Comparison of ENCODE assay signal across 9 mouse cellular contexts in genomic region chr13:96030368-96031223, GRCm38 (mm10). TPM values are rescaled to one million over a fixed set of nuclear protein-coding genes. Genes with fewer than 3 reads are reported as not detected.
A peak's percentile ranks its signal among the peaks of the same experiment; 100 is the strongest.
DNase-seq lines count a peak whose midpoint lies in the region; ATAC-seq and TF ChIP-seq lines count a peak whose summit lies in the region.
"Had no signal": no experiment of that assay in that cellular context is flagged by ENCODE, and none has a peak within 500 bp of the region (broad histone marks: within the 10 kb centered on the region; RNA-seq: fewer than 3 reads in every experiment).

No protein-coding gene starts in this region.

- TF ChIP-seq EP300 in CH12.LX (IDR thresholded peaks at IDR 0.05; ENCODE audit: low read length), result no peak

- H3K9ac ChIP-seq in CH12.LX (ENCODE audit: insufficient read depth, low read depth), result no peak overlapping the region

- H3K27ac ChIP-seq in CH12.LX (ENCODE audit: insufficient read depth, low read depth), result no peak overlapping the region

- no peaks in the 10 kb centered on the region for H3K36me3 ChIP-seq in CH12.LX (replicated peaks in 1 of 2; ENCODE audit: control insufficient read depth in 1 of 2, insufficient read depth in 1 of 2, low read length in 1 of 2)

- in situ Hi-C loops in CH12.LX (cut with MboI; ENCODE audit: low pct_ligation_motif_present, low pct_unique_long_range_greater_than_20kb, low sequenced_read_pairs), result no loop called here

- peak; percentile 98 for TF ChIP-seq RAD21 in CH12.LX (IDR thresholded peaks at IDR 0.05; ENCODE audit: low read depth, low read length)

- H3K4me1 ChIP-seq in CH12.LX (ENCODE audit: control insufficient read depth in 1 of 2, insufficient read depth in 2 of 2), result peaks cover 0 to 3% of the 10 kb centered on the region in 2 experiments; a peak in 1 of 4 replicates
- no peaks in the 10 kb centered on the region for H3K4me1 ChIP-seq in lung, adult 2 months (ENCODE audit: control insufficient read depth, insufficient read depth, low read length)

- no peak overlapping the region for H3K4me3 ChIP-seq in CH12.LX (replicated peaks in 1 of 3; ENCODE audit: low read depth in 2 of 3, low read length in 2 of 3, poor library complexity in 1 of 3)
- H3K4me3 ChIP-seq in lung, adult 2 months (replicated peaks; ENCODE audit: extremely low read depth, low read depth, low read length), result no peak overlapping the region

- no peaks in the 10 kb centered on the region for H3K27me3 ChIP-seq in CH12.LX (replicated peaks)

- peak; percentile 67 for ATAC-seq in frontal cortex, adult (ENCODE audit: low TSS enrichment)

- TF ChIP-seq POLR2A in CH12.LX (IDR thresholded peaks at IDR 0.05; ENCODE audit: low read depth, low read length), result no peak
- TF ChIP-seq POLR2A in lung, adult 2 months (IDR thresholded peaks at IDR 0.05; ENCODE audit: borderline replicate concordance, extremely low read depth, low read depth, low read length), result no peak

- 61% methylated on average over 19 of the region's 19 CpGs for WGBS in lung, adult 2 months

- H3K4me2 ChIP-seq in CH12.LX (ENCODE audit: insufficient read depth, low read depth, poor library complexity, severe bottlenecking), result no peak overlapping the region

- H3K9me3 ChIP-seq in CH12.LX (replicated peaks; ENCODE audit: low read length), result no peaks in the 10 kb centered on the region

- H3K79me2 ChIP-seq in CH12.LX (replicated peaks; ENCODE audit: control insufficient read depth, extremely low read depth, insufficient read depth, poor library complexity, severe bottlenecking), result no peaks in the 10 kb centered on the region

- peak; percentile 89 to 93 for TF ChIP-seq CTCF in CH12.LX (conservative IDR thresholded peaks at IDR 0.05 in 1 of 2, IDR thresholded peaks at IDR 0.05 in 1 of 2; ENCODE audit: low read depth in 2 of 2, low read length in 2 of 2)
- peak; percentile 74 for TF ChIP-seq CTCF in lung, adult 2 months (IDR thresholded peaks at IDR 0.05; ENCODE audit: insufficient read depth, low read length)

- DNase-seq in gastrocnemius, adult 18-20 months (ENCODE audit: low spot score), result peak; percentile 6
- no peak for DNase-seq in gastrocnemius, adult 8-10 months (ENCODE audit: low spot score in 2 of 2)
- peak; percentile 69 for DNase-seq in CH12.LX (ENCODE audit: extremely low read depth)
- peak; percentile 21 for DNase-seq in c-Kit-positive CD71-positive TER-119-positive erythroid progenitor cells, embryonic 14.5 days (ENCODE audit: low spot score)
- peak; percentile 40 to 45 for DNase-seq in kidney, postnatal 25 days
- peak; percentile 21 for DNase-seq in lung, adult 2 months
- peak; percentile 51 for DNase-seq in right cerebral cortex, adult 18-20 months

- dilution Hi-C loops in CH12.LX (cut with MboI; ENCODE audit: extremely low pct_ligation_motif_present, extremely low pct_unique_long_range_greater_than_20kb, low sequenced_read_pairs), result no loop called here

TF ChIP-seq in CH12.LX, 34 proteins besides CTCF, POLR2A, EP300 and RAD21:
- TF ChIP-seq SMC3 (IDR thresholded peaks at IDR 0.05; ENCODE audit: low read depth, low read length) (peak; percentile 89), POLR2AphosphoS2 (IDR thresholded peaks at IDR 0.05; ENCODE audit: low read depth, low read length) (no peak), ZC3H11A (IDR thresholded peaks at IDR 0.05; ENCODE audit: low read depth, low read length) (peak; percentile 50), NELFE (IDR thresholded peaks at IDR 0.05; ENCODE audit: low read depth, low read length) (no peak)

RNA-seq across cellular contexts. Expression of gene Gm20075, which starts 50.6 kb away (rescaled TPM):
- 1 to 10 TPM; 8.7 to 9.6 TPM for total RNA-seq in gastrocnemius, adult 18-20 months (2021)
- 10 to 100 TPM in 2 of 4 experiments, 1 to 10 TPM in 2; 8.1 to 11.7 (median 9.9) TPM for total RNA-seq in gastrocnemius, adult 8-10 months (2022)
- total RNA-seq in CH12.LX (2012; rRNA removed), result 2.5 and 2.9 TPM in 2 replicates
- total RNA-seq in CH12.LX (2014; rRNA removed), result 13.2 and 14.1 TPM in 2 replicates
- 6.5 and 7.6 TPM in 2 replicates for polyA plus RNA-seq in CH12.LX (2012; ENCODE audit: insufficient read length, low read depth)
- polyA plus RNA-seq in lung, adult 2 months (2012; rRNA removed), result 0.07 and 0.78 TPM in 2 replicates

RNA-seq across cellular contexts. Expression of gene Gm17190, which starts 51.3 kb away (rescaled TPM):
- total RNA-seq in gastrocnemius, adult 18-20 months (2021), result not detected
- not detected for total RNA-seq in gastrocnemius, adult 8-10 months (2022)
- not detected in 2 replicates for total RNA-seq in CH12.LX (2012; rRNA removed)
- not detected in 2 replicates for total RNA-seq in CH12.LX (2014; rRNA removed)
- polyA plus RNA-seq in CH12.LX (2012; ENCODE audit: insufficient read length, low read depth), result 0.74 and 2.0 TPM in 2 replicates
- polyA plus RNA-seq in lung, adult 2 months (2012; rRNA removed), result not detected in 2 replicates
- polyA plus RNA-seq: lung, embryonic 16.5 days had no signal

Comparison
In these comparisons a context has a peak if more than half of its experiments do, and no peak if none do; other contexts are left out.
1. DNase-seq: peak in gastrocnemius, adult 18-20 months (single experiment), CH12.LX (single experiment), c-Kit-positive CD71-positive TER-119-positive erythroid progenitor cells, embryonic 14.5 days (single experiment), kidney, postnatal 25 days (2 of 2), lung, adult 2 months (single experiment) and right cerebral cortex, adult 18-20 months (single experiment); none in gastrocnemius, adult 8-10 months (0 of 2).